Mouse (Mus musculus): ENCODE measurements around the gene Evl. TPM values are rescaled to one million over a fixed set of nuclear protein-coding genes. Genes with fewer than 3 reads are reported as not detected.

Evl gene
- polyA plus RNA-seq, 1 experiment from 2014 or later = 72.6 TPM

DNA sequence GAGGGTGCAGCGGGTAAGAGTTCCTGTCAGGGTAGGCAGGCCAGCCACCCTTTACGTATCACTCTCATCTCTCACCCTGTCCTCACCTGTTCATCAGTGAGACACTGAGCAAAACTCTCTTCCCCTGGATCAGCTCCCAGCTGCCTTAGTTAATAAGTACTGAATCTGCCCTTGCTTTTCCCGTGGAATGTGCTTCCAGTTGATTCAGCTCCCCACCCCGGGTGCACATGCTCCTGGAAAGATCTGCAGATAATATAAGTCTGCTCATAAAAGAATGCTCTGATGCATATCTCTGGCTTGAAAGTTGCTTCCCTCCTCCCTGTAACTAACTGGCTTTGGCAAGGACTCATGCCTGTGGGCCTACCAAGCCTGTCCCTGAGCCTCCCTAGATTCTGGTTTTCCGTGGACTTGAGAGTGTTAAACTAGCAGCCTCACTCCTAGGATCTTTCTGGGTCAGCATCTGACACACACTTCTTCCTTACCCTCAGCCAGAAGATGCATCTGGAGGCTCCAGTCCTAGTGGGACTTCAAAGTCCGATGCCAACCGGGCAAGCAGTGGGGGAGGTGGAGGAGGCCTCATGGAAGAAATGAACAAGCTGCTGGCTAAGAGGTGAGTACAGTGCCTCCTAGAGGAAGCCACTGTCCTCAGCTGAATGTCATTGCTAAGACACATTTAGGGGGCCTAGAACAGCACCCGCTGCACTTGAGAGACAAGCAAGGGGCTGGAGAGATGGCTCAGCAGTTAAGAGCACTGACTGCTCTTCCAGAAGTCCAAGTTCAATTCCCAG, 121.3 kb downstream of the Evl start:
- WGBS = 86% methylated on average over 8 of the region's 8 CpGs
- no peaks in the 10 kb centered on the region for H3K9me3 ChIP-seq
- H3K9ac ChIP-seq (replicated peaks) = no peak overlapping the region
- no peaks in the 10 kb centered on the region for H3K4me1 ChIP-seq (replicated peaks)
- H3K36me3 ChIP-seq = peaks cover 84% of the 10 kb centered on the region
- ATAC-seq (ENCODE audit: insufficient number of reproducible peaks, insufficient read depth, low FRiP score, low TSS enrichment, low read depth) = no peak
- H3K4me2 ChIP-seq = no peak overlapping the region
- no peak overlapping the region for H3K27ac ChIP-seq
- H3K27me3 ChIP-seq = no peaks in the 10 kb centered on the region
- H3K4me3 ChIP-seq (replicated peaks) = no peak overlapping the region

DNA sequence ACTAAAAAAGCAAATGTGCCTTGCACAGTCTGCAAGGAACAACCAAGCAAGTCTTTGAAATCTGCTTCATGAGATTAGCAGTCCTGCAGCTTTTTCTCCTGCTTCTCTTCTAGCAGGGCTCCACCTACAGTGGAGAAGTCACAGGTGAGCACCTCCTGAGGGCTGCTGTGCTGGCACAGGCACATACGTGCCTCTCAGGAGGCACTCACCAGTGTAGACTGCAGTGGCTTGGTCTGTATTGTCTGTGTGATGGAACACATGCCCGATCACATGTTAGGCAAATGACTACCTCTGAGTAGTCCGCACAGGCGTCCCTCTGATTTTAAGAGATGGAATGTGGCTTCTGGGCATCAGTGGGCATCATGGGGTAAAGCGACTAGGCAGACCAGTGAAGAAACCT, 122.6 kb downstream of the Evl start:
- Histone ChIP-seq H3K36me3 (peaks cover 87% of the 10 kb centered on the region), H3K9ac (replicated peaks) (no peak overlapping the region), H3K4me3 (replicated peaks) (no peak overlapping the region), H3K4me1 (replicated peaks) (no peaks in the 10 kb centered on the region), H3K27me3 (no peaks in the 10 kb centered on the region), H3K9me3 (no peaks in the 10 kb centered on the region), H3K4me2 (no peak overlapping the region), H3K27ac (no peak overlapping the region)
- no peak for ATAC-seq (ENCODE audit: insufficient number of reproducible peaks, insufficient read depth, low FRiP score, low TSS enrichment, low read depth)
- 95% methylated on average over 5 of the region's 5 CpGs for WGBS

DNA sequence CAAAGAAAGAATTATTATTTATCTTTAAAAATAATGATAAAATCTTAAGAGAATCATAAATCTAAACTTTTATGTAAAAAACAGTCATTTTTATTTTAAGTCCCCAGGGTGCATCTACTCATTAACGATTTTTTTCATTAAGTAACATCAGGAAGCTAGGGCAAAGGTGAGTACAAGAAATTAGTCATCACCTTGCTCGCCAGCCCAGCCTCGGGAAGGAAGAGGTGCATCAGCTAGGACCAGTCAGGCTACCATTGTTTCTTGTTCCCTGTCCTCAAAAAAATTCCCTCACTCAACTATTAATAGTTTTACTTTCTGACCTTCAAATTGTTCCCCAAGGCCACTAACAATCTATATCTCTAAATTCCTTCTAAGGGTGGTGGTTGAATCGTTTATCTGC, 123.8 kb downstream of the Evl start:
- Histone ChIP-seq H3K4me3 (replicated peaks) (no peak overlapping the region), H3K4me2 (no peak overlapping the region), H3K4me1 (replicated peaks) (no peaks in the 10 kb centered on the region), H3K27me3 (no peaks in the 10 kb centered on the region), H3K9ac (replicated peaks) (no peak overlapping the region), H3K36me3 (peaks cover 90% of the 10 kb centered on the region), H3K9me3 (no peaks in the 10 kb centered on the region), H3K27ac (no peak overlapping the region)
- ATAC-seq (ENCODE audit: insufficient number of reproducible peaks, insufficient read depth, low FRiP score, low TSS enrichment, low read depth) = no peak
- WGBS = 80% methylated on average over 4 of the region's 4 CpGs

DNA sequence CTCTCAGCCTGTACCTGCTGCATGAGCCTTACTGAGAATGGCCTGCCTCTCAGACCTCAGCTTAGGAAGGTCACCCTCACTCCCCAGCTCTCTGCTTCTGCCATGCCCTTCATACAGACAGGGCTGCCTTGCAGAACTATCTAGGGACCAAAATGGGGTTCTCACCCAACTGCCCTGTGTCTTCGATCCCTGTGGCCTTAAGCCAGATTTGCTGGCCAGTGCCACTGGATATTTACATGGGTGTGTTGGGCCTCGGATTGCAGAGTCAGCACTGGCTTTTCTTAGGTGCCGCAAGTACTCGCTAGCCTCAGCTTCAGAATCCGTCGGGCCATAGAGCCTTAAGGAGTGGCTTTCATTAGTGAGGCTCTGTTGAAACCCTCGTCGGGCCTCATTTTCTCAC, 126.3 kb downstream of the Evl start:
- Histone ChIP-seq H3K4me2 (no peak overlapping the region), H3K9ac (replicated peaks) (no peak overlapping the region), H3K4me1 (replicated peaks) (no peaks in the 10 kb centered on the region), H3K9me3 (no peaks in the 10 kb centered on the region), H3K4me3 (replicated peaks) (no peak overlapping the region), H3K27me3 (no peaks in the 10 kb centered on the region), H3K27ac (no peak overlapping the region), H3K36me3 (peaks cover 90% of the 10 kb centered on the region)
- 89% methylated on average over 8 of the region's 8 CpGs for WGBS
- ATAC-seq (ENCODE audit: insufficient number of reproducible peaks, insufficient read depth, low FRiP score, low TSS enrichment, low read depth) = no peak

DNA sequence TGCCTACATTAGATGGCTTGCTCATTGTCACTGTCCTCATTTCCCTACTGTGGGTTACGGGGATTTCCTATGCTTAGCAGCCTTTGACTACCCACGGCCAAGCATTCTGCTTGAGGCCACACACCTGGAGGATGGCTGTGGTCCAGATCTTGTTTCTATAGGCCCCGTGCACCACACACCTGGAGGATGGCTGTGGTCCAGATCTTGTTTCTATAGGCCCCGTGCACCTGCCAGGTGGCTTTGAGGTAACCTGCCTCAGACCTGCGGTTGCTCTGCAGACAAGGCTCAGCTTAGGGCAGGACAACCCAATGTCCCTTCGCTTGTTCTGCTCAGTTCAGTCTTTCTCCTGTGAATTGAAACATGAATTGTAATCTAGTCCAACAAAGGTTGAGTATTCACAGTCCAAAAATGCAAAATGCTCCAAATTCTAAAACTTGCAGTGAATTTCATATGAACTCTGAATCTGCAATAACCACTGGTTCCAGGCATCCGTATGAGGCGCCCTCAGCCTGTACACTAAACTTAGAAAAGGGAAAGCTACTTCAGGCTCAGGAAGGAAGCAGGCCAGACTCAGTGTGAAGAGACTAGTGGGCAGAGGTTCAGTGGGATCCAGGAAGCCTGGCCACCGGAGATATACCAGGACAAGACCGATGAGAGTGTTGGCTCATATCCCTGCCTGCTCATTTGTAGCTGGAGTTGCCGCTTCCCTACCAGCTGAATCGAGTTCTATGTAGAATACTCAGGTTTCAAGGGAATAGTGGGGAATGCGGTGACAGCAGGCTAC, 127.9 kb downstream of the Evl start:
- no peak for ATAC-seq (ENCODE audit: insufficient number of reproducible peaks, insufficient read depth, low FRiP score, low TSS enrichment, low read depth)
- Histone ChIP-seq H3K9me3 (no peaks in the 10 kb centered on the region), H3K27me3 (no peaks in the 10 kb centered on the region), H3K36me3 (peaks cover 91% of the 10 kb centered on the region), H3K4me1 (replicated peaks) (no peaks in the 10 kb centered on the region), H3K4me2 (no peak overlapping the region), H3K27ac (no peak overlapping the region), H3K4me3 (replicated peaks) (no peak overlapping the region), H3K9ac (replicated peaks) (no peak overlapping the region)
- WGBS = 92% methylated on average over 13 of the region's 13 CpGs

DNA sequence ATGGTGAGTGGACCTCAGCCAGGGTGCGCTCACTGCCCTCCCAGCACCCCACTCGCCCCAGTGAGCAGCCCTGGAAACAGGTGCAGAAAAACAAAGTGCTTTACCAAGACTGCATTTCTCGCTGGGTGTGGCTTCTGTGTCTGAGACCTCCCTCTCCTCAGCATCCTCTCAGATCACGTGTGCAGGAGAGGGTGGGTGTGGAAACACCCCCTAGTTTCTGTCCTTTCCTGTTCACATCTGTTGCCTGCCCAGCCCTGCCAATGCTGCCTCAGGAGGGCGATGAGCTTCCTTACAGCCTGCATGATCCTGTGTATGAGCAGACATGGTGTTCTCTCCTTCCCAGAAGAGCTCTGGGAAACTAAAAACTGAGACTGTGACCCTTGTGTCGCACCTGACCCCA, 131.9 kb downstream of the Evl start:
- Histone ChIP-seq H3K4me1 (replicated peaks) (no peaks in the 10 kb centered on the region), H3K27me3 (no peaks in the 10 kb centered on the region), H3K4me3 (replicated peaks) (no peak overlapping the region), H3K9ac (replicated peaks) (no peak overlapping the region), H3K9me3 (no peaks in the 10 kb centered on the region), H3K4me2 (no peak overlapping the region), H3K27ac (no peak overlapping the region), H3K36me3 (peaks cover 82% of the 10 kb centered on the region)
- ATAC-seq (ENCODE audit: insufficient number of reproducible peaks, insufficient read depth, low FRiP score, low TSS enrichment, low read depth) = no peak
- whole genome bisulfite sequencing = 79% methylated on average over 6 of the region's 6 CpGs

DNA sequence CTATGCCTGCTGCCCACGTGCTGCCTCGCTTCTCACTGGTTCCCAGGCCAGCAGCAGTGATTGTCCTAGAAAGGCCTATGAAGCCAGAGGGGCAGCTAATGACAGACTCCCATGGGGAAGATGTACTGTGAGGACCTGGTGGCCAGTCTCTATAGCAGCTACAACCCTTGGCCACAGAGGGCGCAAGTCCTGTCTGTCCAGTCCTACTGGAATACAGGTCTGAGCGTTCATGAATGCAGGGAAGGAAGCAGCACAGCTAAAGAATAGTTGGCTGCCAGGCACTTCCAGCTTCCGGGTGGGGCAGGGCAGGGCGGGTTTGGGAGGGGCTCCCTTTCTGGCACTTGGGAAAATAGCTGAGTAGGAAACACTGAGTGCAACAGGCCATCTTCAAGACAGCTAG, 132.4 kb downstream of the Evl start:
- H3K27ac ChIP-seq = no peak overlapping the region
- H3K4me1 ChIP-seq (replicated peaks) = no peaks in the 10 kb centered on the region
- H3K36me3 ChIP-seq = peaks cover 78% of the 10 kb centered on the region
- no peak for ATAC-seq (ENCODE audit: insufficient number of reproducible peaks, insufficient read depth, low FRiP score, low TSS enrichment, low read depth)
- H3K4me3 ChIP-seq (replicated peaks) = no peak overlapping the region
- H3K9me3 ChIP-seq = no peaks in the 10 kb centered on the region
- 63% methylated on average over 6 of the region's 6 CpGs for WGBS
- H3K27me3 ChIP-seq = no peaks in the 10 kb centered on the region
- H3K9ac ChIP-seq (replicated peaks) = no peak overlapping the region
- H3K4me2 ChIP-seq = no peak overlapping the region

DNA sequence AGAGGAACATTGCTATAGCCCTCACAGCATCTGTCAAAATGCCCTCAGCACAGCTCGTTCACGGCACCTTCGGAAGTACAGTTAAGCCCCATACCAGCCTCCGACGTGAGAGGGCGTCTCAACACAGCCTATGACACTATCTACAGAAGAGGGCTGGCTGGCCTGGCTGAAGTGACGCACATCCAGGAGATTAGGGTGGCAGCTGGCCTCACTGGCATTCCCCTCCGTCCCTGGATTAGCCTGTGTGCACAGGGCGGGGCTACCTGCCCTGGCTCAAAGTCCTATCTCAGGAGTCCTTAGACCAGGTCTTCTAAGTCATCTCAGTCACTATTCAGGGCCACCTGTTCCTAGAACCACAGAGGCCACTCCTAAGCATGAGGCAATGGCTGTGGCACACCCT, 134.6 kb downstream of the Evl start:
- Histone ChIP-seq H3K27me3 (no peaks in the 10 kb centered on the region), H3K4me1 (replicated peaks) (no peaks in the 10 kb centered on the region), H3K27ac (no peak overlapping the region), H3K9me3 (no peaks in the 10 kb centered on the region), H3K36me3 (peaks cover 55% of the 10 kb centered on the region), H3K4me2 (no peak overlapping the region), H3K4me3 (replicated peaks) (no peak overlapping the region), H3K9ac (replicated peaks) (no peak overlapping the region)
- WGBS = 89% methylated on average over 9 of the region's 9 CpGs
- no peak for ATAC-seq (ENCODE audit: insufficient number of reproducible peaks, insufficient read depth, low FRiP score, low TSS enrichment, low read depth)

DNA sequence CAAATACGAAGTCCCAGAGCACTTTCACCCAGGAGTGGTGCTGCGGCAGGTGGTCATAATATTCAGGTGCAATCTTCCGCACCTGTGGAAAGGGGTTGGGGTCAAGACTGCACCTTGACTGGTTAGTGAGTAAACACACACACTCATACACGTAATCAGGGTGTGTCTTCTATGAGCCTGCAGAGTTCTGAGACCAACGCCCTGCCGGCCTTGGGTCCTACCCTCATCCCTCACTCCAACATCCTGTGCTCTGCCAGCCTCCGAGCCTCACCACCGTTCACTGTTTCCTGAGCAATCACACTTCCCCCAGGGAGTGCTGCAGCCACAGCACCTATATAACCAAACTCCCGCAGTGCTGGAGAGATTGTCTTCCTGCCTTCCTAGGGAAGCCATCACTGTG, 136.0 kb downstream of the Evl start:
- peaks cover 44% of the 10 kb centered on the region for H3K36me3 ChIP-seq
- H3K9me3 ChIP-seq = no peaks in the 10 kb centered on the region
- 79% methylated on average over 9 of the region's 9 CpGs for WGBS
- no peak overlapping the region for H3K9ac ChIP-seq (replicated peaks)
- no peaks in the 10 kb centered on the region for H3K4me1 ChIP-seq (replicated peaks)
- H3K27ac ChIP-seq = no peak overlapping the region
- H3K4me2 ChIP-seq = no peak overlapping the region
- ATAC-seq (ENCODE audit: insufficient number of reproducible peaks, insufficient read depth, low FRiP score, low TSS enrichment, low read depth) = no peak
- H3K4me3 ChIP-seq (replicated peaks) = no peak overlapping the region
- H3K27me3 ChIP-seq = no peaks in the 10 kb centered on the region

DNA sequence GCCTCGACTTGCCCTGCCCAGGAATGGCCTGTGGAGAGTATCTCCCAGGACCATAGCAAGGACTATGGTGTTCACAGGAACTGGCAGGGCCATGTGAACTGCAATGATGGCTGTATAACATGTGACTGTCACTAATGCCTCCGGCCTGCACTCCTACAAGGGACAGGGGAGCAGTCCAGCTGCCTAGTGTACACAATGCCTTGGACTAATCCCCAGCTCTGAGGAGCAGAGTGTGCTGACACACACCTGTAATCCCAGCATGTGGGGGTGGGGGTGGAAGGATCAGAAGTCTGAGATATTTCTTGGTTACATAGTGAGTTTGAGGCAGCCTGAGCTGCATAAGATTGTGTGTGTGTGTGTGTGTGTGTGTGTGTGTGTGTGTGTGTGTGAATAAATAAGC, 139.1 kb downstream of the Evl start:
- no peaks in the 10 kb centered on the region for H3K27me3 ChIP-seq
- WGBS = 82% methylated on average over 2 of the region's 2 CpGs

DNA sequence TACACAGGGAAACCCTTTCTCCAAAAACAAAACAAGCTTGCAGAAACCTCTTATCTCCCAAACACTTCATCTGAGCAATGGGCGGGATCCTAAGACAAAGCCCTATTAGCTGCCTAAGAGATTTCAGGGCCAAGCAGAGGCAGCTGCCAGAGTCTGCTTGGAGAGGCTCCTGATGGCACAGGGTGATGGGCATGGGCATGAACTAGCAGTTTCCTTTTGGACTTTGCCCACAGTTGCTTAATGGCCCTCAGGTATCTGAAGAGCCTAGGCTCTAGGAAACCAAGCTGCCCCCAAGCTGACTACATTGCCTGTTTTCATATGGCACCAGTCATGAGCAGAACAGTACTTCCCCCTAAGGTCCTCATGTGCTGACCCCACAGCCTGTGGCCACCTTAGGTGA, 139.7 kb downstream of the Evl start:
- WGBS = 84% methylated on average over 1 of the region's 1 CpGs
- H3K27me3 ChIP-seq = no peaks in the 10 kb centered on the region

More for the DNA sequence above, 139.1 kb downstream of the Evl start:
- Histone ChIP-seq H3K9me3 (no peaks in the 10 kb centered on the region), H3K4me2 (no peak overlapping the region), H3K4me3 (replicated peaks) (no peak overlapping the region), H3K9ac (replicated peaks) (no peak overlapping the region), H3K4me1 (replicated peaks) (0 out of 2 replicates have a peak, but pooled peaks cover under 1% of the 10 kb centered on the region), H3K27ac (no peak overlapping the region), H3K36me3 (peaks cover 13% of the 10 kb centered on the region)
- no peak for ATAC-seq (ENCODE audit: insufficient number of reproducible peaks, insufficient read depth, low FRiP score, low TSS enrichment, low read depth)

More for the DNA sequence above, 139.7 kb downstream of the Evl start:
- Histone ChIP-seq H3K4me2 (no peak overlapping the region), H3K4me1 (replicated peaks) (peaks cover 6% of the 10 kb centered on the region; the same call in 1 of the 2 replicates), H3K9me3 (no peaks in the 10 kb centered on the region), H3K36me3 (peaks cover 7% of the 10 kb centered on the region), H3K9ac (replicated peaks) (no peak overlapping the region), H3K4me3 (replicated peaks) (no peak overlapping the region), H3K27ac (no peak overlapping the region)
- ATAC-seq (ENCODE audit: insufficient number of reproducible peaks, insufficient read depth, low FRiP score, low TSS enrichment, low read depth) = no peak
